In the genomic region with DNA sequence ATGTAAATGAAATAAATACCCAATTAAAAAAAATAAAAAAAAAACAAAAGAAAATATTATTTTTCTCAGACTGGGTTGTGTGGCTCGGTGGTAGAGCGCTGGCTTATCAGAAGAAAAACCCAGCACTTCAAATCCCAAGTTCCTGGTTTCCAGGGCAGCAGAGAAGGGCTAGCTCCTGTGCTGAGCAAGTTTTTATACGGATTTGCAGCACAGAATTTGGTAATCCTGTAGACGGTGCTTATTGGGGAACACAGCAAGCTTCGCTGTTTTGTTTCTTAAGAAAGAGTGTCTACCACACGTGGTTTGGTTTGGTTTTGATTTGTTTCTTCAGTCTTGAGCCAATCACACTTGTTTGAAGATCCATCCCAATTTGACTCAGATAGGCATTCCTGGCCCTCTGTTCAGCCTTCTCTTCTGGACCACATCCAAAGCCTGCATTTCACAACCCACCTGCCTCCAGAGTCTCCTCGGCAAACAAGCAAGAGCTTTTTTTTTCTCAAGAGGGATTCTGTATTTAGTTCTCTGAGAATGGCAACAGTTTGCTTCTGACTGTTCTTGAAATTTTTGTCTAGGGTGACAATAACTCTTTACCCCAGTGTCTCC, we compare ENCODE assay signal across 11 mouse cellular contexts. TPM values are rescaled to one million over a fixed set of nuclear protein-coding genes. Genes with fewer than 3 reads are reported as not detected.
DNase-seq lines count a peak whose midpoint lies in the region; ATAC-seq lines count a peak whose summit lies in the region.
"Had no signal": no experiment of that assay in that cellular context is flagged by ENCODE, and none has a peak within 500 bp of the region (broad histone marks: within the 10 kb centered on the region; RNA-seq: fewer than 3 reads in every experiment).

No protein-coding gene starts in this region.

- WGBS in forebrain, embryonic 14.5 days: 58% methylated on average over 7 of the region's 7 CpGs
- WGBS in midbrain, embryonic 16.5 days: 63% methylated on average over 7 of the region's 7 CpGs

- no peak overlapping the region for H3K4me2 ChIP-seq in forebrain, embryonic 14.5 days (ENCODE audit: low read length)
- H3K4me2 ChIP-seq in midbrain, embryonic 16.5 days (ENCODE audit: low read length): no peak overlapping the region
- H3K4me2 ChIP-seq: heart, embryonic 12.5 days had no signal

- H3K9ac ChIP-seq in forebrain, embryonic 14.5 days (ENCODE audit: low read length): no peak overlapping the region
- no peak overlapping the region for H3K9ac ChIP-seq in midbrain, embryonic 16.5 days (ENCODE audit: low read depth, low read length)
- H3K9ac ChIP-seq: heart, embryonic 12.5 days had no signal

- DNase-seq in frontal cortex, adult 2 months (ENCODE audit: extremely low spot score in 1 of 2, low spot score in 1 of 2): peak; percentile 48 to 65
- no peak for DNase-seq in frontal cortex, postnatal 10 days (ENCODE audit: low spot score in 2 of 2)
- peak; percentile 19 for DNase-seq in ovary, adult 18-20 months (ENCODE audit: low spot score)
- DNase-seq in ovary, postnatal 14 days (ENCODE audit: low spot score): no peak
- DNase-seq in brain, adult 2 months (ENCODE audit: low read depth, low spot score): peak; percentile 44
- DNase-seq in right cerebral cortex, postnatal 36 days (ENCODE audit: low spot score in 2 of 2): peak; percentile 24 to 33
- no peak for DNase-seq in forebrain, embryonic 14.5 days (ENCODE audit: low spot score)
- DNase-seq: cerebellum, postnatal 36 days; kidney, adult 18-20 months had no signal

- no peaks in the 10 kb centered on the region for H3K4me1 ChIP-seq in forebrain, embryonic 14.5 days (ENCODE audit: control insufficient read depth, insufficient read depth, low read length)
- H3K4me1 ChIP-seq in midbrain, embryonic 16.5 days (ENCODE audit: control insufficient read depth, insufficient read depth, low read length): no peaks in the 10 kb centered on the region
- H3K4me1 ChIP-seq: heart, embryonic 12.5 days had no signal

- ATAC-seq in forebrain, embryonic 14.5 days: no peak
- ATAC-seq in midbrain, embryonic 16.5 days: no peak

- H3K4me3 ChIP-seq in forebrain, embryonic 14.5 days (ENCODE audit: low read depth, low read length): no peak overlapping the region
- no peak overlapping the region for H3K4me3 ChIP-seq in midbrain, embryonic 16.5 days (ENCODE audit: low read depth, low read length)
- H3K4me3 ChIP-seq: heart, embryonic 12.5 days had no signal

- H3K27me3 ChIP-seq in forebrain, embryonic 14.5 days (replicated peaks; ENCODE audit: control insufficient read depth, insufficient read depth, low read length): no peaks in the 10 kb centered on the region
- H3K27me3 ChIP-seq in midbrain, embryonic 16.5 days (ENCODE audit: control insufficient read depth, insufficient read depth, low read depth, low read length): no peaks in the 10 kb centered on the region
- H3K27me3 ChIP-seq: heart, embryonic 12.5 days had no signal

- no peak overlapping the region for H3K27ac ChIP-seq in forebrain, embryonic 14.5 days (ENCODE audit: low read depth, low read length)
- H3K27ac ChIP-seq in midbrain, embryonic 16.5 days (ENCODE audit: low read length): no peak overlapping the region

- no peaks in the 10 kb centered on the region for H3K9me3 ChIP-seq in forebrain, embryonic 14.5 days (replicated peaks; ENCODE audit: control insufficient read depth, low read length)
- no peaks in the 10 kb centered on the region for H3K9me3 ChIP-seq in midbrain, embryonic 16.5 days (replicated peaks; ENCODE audit: control insufficient read depth, low read length, poor library complexity, severe bottlenecking)
- H3K9me3 ChIP-seq: heart, embryonic 12.5 days had no signal

- H3K36me3 ChIP-seq in forebrain, embryonic 14.5 days (ENCODE audit: control insufficient read depth, insufficient read depth, low read length): no peaks in the 10 kb centered on the region
- no peaks in the 10 kb centered on the region for H3K36me3 ChIP-seq in midbrain, embryonic 16.5 days (ENCODE audit: control insufficient read depth, insufficient read depth, low read length)
- H3K36me3 ChIP-seq: heart, embryonic 12.5 days had no signal

RNA-seq across cellular contexts. Expression of gene Pon2, which starts 11.4 kb away (rescaled TPM):
- polyA plus RNA-seq in frontal cortex, adult 2 months (2012; rRNA removed): 57.7 and 59.5 TPM in 2 replicates
- polyA plus RNA-seq in forebrain, embryonic 14.5 days (2014; fragmentation: Nextera tagmentation; extraction: Ambion mirVana): 11.7 and 15.0 TPM in 2 replicates
- 25.7 and 27.7 TPM in 2 replicates for polyA plus RNA-seq in midbrain, embryonic 16.5 days (2015; fragmentation: Nextera tagmentation; extraction: Ambion mirVana)

RNA-seq across cellular contexts. Expression of gene Pon3, which starts 53.6 kb away (rescaled TPM):
- polyA plus RNA-seq in frontal cortex, adult 2 months (2012; rRNA removed): 2.1 and 2.5 TPM in 2 replicates
- polyA plus RNA-seq in forebrain, embryonic 14.5 days (2014; fragmentation: Nextera tagmentation; extraction: Ambion mirVana): 4.1 and 4.8 TPM in 2 replicates
- polyA plus RNA-seq in midbrain, embryonic 16.5 days (2015; fragmentation: Nextera tagmentation; extraction: Ambion mirVana): 3.6 and 4.0 TPM in 2 replicates

Comparison
In these comparisons a context has a peak if more than half of its experiments do, and no peak if none do; other contexts are left out.
1. DNase-seq: peak in frontal cortex, adult 2 months (2 of 2), ovary, adult 18-20 months (single experiment), brain, adult 2 months (single experiment) and right cerebral cortex, postnatal 36 days (2 of 2); none in frontal cortex, postnatal 10 days (0 of 2), ovary, postnatal 14 days (single experiment) and forebrain, embryonic 14.5 days (single experiment).